Mouse (Mus musculus) gastrocnemius, adult 8-10 months (tissue): ENCODE results near the gene Gpr143. TPM values are rescaled to one million over a fixed set of nuclear protein-coding genes. Genes with fewer than 3 reads are reported as not detected.
"Not testable (repeated sequence)": the region's sequence is repeated elsewhere in the genome, so short reads cannot be mapped to it uniquely, and the experiment has no call there.

Experiments used
- DNase-seq, 2 experiments: peaks; one replicate each; pipeline ENCODE4 v3.0.0; 2022; ENCODE audit warnings: low spot score in 2 of 2
- total RNA-seq, 4 experiments: library from RNA; stranded (reverse); gene quantifications; 2 replicates each; pipeline ENCODE4 v1.2.4; 2022

The Gpr143 gene
- not detected for total RNA-seq

DNA sequence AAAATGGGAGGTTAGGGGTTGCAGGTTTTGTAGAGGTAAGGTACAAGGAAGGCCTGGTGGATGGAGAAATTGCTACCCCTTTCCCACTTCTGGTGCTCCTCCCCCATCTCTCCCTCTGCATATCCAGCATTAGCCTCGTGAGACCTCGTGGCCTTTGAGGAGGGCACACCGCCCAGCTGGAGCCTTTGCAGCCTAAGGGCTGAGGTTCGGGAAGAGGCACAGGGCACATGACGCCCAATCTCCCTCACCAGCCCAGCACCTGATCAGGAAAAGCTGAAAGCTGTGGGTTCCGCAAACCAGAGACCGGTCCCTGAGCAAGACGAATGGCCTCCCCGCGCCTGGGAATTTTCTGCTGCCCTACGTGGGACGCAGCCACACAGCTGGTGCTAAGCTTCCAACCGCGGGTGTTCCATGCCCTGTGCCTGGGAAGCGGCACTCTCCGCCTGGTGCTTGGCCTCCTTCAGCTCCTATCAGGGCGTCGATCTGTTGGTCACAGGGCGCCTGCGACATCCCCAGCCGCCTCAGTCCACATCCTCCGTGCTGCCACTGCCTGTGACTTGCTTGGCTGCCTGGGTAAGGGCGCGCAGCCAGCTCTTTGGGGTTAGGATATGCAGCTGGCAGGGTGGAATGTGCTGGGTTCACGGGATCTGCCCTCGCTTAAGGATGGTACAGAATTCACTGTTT is at the start of gene Gpr143:
Gene Gpr143 (plus strand): TSS at position 202 of the 684 bp plus-strand sequence.
- DNase-seq: no peak

DNA sequence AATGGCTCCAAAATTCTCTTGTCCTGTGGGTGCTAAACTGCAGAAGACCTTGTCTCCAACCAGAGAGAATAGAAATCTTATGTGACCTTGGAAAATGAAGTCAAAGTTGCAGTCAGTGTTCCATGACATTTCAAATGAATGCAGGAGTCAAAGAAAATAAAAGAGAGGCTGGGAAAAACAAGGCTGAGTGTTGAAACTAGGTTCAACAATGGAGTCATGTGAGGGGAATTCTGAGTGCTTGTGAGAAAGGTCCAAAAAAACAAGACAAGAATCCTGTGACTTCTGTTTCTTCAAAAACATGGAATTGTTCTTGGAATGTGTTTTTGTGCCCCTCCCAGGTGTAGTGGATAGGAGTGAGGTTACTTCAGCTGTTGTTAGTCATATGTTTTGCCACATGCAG is 46.4 kb upstream of the Gpr143 start:
- no peak for DNase-seq

DNA sequence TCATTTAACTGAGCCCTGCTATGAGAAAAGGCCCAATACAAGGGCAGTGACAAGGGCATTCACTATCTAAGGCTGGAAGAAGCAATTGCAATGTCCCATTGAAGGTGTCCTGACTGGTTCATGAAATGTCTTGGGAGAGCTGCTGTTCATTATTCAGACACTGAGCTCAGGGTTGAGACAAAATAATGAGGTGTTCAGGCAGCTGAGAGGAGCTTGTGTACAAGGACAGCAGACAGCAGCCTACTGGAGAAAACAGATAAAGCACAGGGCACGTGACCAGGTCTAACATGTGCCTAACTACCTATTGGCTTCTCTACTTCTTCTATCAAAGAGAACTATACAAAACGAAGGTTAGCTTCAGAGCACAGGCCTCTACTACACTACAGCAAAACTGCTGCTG is 43.5 kb upstream of the Gpr143 start:
- DNase-seq: no peak

DNA sequence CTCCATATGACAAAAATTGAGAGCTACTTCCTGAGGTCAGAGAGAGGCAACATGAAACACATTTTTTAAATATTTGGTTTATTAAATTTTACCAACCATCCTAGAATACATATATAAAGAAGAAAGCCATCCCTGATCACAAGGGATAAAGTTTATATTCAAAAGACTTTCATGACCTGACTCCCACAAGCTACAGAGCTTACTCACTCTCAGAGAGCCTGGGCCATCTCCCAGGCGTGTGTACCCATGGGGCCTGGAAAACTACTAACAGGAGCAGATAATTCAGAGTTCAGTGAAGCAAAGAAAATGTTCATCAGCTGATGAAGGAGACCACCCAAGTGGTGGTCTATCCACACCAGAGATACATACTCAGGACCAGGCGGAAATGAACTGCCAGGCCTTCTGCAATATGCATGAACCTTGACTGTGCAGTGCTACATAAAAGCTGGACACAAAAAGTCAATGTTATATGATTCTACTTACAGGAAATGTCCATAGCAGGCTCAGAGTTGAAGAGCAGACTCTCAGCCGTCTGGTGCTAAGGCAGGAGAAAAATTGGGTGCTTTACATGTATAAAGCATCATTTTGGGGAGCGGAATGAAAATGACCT is 42.9 kb upstream of the Gpr143 start:
- no peak for DNase-seq

DNA sequence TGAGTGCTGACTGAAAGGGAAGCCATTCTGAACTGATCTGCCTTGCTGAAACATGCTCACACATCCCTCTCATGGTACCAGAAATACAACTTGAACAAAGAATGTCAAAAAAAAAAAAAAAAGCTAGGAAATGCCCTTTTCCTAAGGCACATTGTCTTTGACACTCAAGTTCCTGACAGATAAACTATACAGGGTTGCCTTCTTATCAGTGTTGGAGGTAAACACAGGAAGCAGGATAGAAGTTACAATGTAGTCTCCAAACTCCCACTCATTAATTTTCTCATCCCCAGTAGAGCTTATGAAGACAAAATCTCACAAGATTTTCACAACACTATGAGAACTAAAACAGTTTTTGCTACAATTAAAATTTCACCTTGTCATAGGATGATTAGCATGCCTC is 38.1 kb upstream of the Gpr143 start:
- no peak for DNase-seq

DNA sequence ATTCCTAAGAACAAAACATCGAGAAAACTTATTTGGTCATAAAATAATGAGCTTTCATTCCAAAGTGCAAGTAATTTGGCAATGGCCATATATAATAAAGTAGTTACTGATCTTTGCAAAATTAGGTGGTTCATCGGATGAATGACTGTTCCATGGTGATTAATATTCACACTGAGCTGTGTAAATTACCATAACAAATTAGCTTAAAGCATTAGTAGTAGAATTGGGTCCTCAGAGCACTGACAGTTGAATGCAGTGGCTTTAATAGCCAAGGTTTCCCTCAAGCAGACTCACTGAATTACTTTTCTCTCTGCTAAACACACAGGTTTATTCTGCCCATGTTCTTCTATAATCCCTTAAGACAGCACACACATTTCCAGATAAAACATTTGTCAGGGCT is 35.8 kb upstream of the Gpr143 start:
- no peak for DNase-seq

DNA sequence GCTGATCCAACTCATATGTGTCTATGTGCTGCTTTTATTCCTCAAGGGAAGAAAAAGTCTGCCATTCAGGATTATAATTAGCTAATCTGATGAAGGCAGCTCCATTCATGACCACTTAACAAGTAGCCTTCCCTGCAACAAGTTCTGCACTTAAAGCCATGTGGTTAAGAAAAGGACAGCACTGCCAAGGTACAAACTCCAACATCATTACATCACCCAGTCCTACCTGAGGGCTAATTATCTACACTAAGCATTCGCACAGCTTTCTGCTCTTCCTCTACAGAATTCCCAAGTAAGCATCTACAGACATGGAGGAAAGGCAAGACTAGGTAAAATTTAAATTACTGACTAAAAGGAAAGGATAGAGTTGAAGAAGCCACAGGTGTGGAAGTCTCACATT is 25.9 kb upstream of the Gpr143 start:
- no peak for DNase-seq

DNA sequence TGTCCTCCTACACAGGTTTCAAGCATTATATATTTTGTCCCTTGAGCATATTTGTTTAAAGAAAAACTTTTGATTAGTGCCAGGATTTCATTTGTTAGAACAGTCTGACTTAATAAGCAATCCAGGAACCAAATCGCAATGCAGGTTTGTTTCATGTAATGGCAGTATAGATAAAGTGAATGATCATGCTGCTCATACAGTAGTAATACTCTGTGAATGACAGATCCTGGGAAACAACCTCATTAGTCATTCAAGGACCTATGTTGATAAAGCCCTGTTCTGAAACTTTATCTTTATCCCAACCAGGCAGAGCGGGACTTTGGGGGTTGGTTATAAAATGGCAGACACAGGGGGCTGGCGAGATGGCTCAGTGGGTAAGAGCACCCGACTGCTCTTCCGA is 25.4 kb upstream of the Gpr143 start:
- DNase-seq: no peak

DNA sequence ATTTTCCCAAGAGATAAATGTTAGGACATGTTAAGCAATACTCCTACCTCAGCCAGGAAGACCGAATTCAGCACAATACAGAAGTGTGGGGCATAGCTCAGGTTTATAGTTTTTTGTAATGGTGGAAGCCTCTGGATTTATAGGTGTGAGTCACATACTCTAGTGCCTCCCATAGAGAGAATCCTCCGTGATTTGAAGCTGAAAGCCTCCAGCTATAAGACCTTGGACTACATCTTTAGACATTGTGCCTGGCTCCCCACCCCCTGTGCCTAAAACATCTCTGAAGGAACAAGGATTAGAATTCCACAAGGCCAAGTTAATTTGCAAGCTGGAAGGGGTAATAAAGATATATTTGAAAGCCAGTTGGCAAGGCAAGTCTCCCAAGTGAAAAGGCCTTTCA is 19.3 kb upstream of the Gpr143 start:
- DNase-seq: no peak

DNA sequence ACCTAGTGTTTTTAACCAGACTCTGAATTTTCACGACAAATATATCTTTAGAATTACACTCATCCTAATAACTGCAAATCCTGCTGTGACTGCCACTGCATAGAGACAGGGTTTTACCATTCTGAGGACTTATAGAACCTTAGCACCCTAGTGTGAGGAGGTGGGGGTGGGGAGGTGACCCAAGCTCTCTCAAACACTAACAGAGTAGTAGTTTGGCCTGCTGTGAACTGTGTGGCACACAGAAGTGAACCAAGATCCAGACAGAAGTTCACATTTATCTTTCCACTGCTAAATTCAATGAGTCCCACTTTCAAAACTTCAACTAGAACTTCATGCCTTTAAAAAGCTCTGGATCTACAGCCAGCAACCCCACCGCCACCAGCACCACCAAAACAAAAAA is 18.9 kb upstream of the Gpr143 start:
- DNase-seq: no peak

DNA sequence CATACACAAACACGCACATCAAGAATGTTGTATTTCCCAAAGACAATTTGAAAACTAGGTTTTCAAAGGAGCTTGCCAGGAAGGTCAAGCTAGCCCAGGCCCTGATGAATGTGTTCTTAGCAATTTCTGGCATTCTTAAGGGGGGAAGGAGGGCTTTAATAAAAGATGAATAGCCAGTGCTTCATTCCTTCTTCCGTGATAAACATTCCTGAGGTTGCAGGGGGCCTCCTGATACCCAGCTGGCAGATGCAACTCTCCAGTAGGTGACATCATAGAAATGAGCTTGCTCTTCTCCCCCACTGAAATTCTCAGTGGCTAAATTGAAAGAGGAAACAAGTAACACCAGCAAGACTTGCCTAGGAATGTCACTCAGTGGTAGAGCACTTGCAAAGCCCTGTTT is 17.6 kb upstream of the Gpr143 start:
- no peak for DNase-seq

DNA sequence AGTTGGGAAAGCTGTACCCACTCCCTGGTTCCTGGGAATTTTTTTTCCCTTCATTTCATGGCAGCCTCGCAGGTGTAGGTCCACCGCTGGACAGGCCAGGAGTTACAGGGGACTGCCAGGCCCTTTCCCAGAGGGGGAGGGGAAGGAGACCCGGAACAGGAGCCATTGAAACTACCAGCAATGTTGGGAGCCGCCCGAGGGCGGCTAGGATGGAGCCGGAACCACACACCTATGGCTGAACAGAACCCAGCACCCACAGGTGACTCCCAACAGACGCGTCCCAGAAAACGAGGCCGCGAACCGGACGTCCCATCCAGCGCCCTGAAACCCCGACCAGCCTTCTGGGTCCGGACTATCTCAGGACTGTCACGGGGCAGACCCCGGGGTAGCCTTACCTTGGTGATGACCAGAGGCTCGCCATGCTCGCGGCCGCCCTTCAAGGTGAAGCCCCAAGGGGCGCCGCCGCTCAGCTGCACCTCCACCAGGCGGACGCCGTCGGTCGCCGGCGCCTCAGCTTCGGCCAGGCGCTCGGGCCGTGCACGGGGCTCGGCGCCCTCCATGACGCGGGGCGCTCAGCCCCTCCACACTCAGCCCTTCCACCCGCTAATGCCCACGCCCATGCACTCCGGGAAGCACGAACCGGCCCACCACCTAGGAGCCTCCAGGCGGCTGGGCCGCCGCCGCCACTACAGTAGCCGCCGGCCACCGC is 12.7 kb upstream of the Gpr143 start, which contains the start of gene Shroom2:
Gene Shroom2 (minus strand): TSS at position 575 of the 709 bp plus-strand sequence.
- DNase-seq: no peak

DNA sequence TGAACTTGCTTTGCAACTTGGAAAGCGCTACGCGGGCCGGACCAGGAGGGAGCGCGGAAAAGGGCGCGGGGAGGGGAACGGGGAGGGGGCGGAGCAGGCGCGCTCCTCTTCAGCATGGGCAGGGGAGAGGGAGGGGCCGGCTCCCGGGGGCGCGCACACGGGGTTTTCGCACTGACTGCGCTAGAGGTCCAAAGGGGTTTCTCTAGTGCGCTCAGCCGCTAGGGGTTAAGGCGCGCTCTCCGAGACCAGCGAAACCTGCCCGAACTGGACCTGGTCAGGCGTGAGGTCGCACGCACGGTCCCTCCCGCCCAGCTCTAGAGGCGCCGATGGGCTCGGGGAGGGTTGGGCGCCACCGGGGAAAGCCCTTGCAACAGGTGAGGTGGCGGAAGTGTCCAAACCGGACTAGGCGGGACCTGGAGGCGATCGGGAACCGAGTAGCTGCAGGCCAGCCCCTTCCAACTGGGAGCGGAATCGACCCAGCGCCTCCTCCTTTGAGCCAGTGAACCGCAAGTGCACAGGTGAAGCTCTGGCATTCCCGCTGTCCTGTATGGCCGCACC is 12.0 kb upstream of the Gpr143 start:
- DNase-seq: no peak

DNA sequence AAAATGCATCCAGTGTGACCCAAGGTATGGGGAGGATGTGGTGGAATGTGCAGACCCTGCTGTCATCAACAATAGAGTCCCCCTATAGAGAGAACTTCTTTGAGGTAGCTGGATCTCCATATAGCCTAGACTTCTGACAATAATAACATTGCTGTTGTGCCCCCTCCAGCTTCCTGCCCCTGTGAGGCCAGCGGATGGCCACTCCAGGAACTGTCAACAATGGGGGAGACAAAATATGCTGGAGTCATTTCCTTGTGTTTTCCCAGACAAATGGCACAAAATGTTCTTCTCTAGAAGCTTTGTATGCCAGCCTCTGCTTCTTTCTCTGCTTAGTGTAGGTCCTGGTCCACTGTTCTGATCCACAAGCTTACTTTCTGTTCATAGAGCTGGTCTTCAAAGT is 6.4 kb downstream of the Gpr143 start:
- DNase-seq: no peak

DNA sequence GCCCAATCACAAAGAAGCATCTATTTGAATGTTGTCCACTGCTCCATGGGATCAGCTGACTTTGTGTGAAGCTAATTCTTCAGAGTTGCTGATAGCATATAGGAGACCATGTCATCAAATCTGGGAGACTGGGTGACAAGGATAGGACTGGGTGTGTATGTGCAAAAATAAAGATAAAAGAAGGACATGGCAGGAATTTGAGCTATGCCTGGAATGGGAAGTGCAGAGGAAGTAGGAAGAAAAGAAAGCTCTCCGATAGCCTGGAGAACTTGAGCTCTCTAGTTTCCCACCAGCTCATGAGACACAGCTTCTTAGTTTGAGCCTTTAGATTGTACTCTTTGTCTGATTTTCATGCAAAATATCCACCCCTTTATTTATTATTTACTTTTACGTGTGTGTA is 6.9 kb downstream of the Gpr143 start:
- no peak for DNase-seq

DNA sequence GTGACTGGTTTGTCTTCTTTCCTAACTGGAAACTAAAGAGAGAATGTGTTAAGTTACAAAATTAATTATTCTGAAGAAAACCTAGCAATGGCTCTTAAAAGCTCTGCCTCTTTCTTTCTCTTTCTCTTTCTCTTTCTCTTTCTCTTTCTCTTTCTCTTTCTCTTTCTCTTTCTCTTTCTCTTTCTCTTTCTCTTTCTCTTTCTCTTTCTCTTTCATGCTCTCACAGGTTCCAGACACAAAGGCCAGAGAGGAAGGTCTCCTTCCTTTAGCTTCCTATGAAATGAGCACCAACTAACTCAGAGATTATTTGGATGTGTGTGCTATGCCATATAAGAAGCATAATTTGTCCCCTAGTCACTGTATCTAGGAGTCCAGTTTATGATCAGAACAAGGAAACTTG is 23.6 kb downstream of the Gpr143 start:
- no peak for DNase-seq

DNA sequence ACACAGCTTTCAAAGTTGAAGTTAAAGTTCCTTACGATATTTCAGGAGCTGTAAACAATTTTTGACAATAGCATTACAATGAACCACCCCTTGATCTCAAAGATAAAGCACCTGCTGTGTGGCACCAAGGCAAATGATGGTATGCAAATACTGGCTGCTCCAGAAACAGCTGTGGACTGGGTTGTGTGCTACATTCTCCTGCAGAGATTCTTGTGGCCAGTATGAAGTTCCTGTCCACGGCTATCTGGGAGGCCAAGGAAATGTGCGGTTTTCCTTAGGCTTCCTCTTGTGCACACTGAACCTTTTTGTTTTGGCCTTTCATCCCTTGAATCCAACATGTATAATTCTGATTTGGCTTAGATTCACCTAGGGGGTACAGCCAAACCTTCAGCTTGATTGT is 31.6 kb downstream of the Gpr143 start:
- DNase-seq: no peak

DNA sequence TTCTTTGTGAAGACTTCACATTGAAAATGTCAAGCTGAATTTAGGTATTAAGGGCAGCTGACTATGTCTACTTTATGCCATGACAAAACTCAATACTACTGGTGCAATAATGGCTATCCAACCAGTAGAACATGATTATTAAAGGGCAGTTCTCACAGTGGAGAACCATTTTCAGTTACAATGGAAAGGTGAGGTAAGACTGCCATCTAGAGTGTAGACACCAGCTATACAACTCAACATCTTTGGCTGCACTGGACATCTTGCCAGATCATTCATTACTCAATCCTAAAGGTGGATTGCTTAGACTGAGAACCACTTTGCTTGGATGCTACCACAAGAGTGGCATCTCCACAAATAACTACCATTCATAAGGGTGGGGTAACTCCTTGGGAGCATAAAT is 37.3 kb downstream of the Gpr143 start:
- no peak for DNase-seq

DNA sequence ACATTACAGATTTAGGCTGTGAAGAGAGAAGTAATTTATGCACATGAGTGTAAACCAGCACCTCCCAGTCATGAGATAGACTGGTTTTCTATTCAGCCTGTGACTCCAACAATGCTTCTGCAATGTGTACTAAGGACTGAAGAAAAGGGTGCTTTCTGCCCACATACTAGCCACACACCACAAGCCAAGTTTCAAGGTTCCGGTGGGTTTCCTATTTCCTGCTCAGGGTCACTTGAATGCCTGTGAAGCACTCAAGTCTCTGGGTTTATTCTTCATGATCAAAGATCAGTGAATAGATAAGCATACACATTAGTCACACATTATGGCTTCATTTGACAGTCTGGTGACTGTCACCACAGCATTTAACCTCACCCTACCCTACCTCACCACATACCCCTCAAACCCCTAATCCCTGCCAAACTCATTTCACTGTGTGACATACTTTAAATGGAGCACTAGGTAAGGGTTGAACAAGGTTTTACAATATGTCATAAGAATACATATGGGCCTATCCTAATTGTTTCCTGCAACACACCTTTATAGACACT is 49.4 kb downstream of the Gpr143 start:
- DNase-seq: not testable (repeated sequence)

DNA sequence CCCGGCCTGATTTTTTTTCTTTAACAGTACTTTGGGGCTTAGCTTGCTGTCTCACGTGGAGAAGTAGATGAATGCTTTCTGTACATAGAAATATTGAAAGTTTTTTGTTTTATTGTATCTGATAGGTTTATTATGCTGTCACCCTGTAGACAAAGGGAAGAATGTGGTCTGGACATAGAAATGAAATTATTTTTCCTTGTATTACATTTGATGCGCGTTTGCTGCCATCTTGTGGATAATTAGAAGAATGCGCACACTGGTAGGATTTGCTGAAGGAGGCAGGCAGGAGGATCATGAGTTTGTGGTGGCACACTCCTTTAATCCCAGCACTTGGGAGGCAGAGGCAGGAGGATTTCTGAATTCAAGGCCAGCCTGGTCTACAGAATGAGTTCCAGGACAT is 53.2 kb downstream of the Gpr143 start:
- DNase-seq: not testable (repeated sequence)

DNA sequence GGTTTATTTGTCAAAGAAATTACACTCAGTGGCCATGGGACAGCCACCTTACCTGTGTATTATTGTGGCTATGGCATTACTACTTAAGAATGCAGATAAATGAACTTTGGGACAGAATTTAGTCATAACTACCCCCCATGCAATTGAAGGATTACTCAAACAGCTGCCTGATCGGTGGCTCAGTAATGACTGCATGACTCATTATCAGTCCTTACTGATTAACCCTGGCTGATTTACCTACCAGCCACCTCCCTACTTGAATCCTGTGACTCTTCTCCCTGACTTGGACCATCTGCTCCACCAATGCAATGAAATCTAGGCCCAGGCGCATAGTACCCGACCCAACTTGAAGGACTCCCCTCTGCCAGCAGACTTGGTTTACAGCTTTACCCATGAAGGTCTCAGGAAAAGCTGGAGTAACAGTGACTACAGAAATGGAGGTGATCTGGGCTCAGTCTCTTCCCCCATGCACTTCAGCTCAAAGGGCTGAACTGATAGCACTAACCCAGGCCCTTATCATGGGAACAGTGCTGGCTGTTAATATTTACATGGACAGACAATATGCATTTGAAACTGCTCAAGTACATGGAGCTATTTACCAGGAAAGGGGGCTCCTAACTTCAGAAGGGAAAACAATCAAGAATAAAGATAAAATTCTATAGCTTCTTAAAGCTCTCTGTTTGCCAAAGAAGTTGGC is 73.5 kb downstream of the Gpr143 start:
- DNase-seq: no peak
